Mouse (Mus musculus): ENCODE results near the gene Vmn1r68. TPM values are rescaled to one million over a fixed set of nuclear protein-coding genes. Genes with fewer than 3 reads are reported as not detected.

The Vmn1r68 gene
- total RNA-seq (2021), result not detected

GRCm38 (mm10) chr7:10558385-10558784, at the start of gene Vmn1r68:
Gene Vmn1r68 (minus strand): TSS chr7:10558485.
- intact Hi-C loops (cut with DNase I), result no loop called here

GRCm38 (mm10) chr7:10495578-10495977, 62.7 kb downstream of the Vmn1r68 start:
- intact Hi-C loops (cut with DNase I), result loop anchor here (5.0 kb wide), 1 partner anchor 38 kb away; no protein-coding TSS in a partner anchor
- no peak for DNase-seq (ENCODE audit: low spot score in 2 of 2)

More at GRCm38 (mm10) chr7:10558385-10558784, at the start of gene Vmn1r68:
- DNase-seq (ENCODE audit: low spot score in 2 of 2), result no peak

GRCm38 (mm10) chr7:10494786-10495521, 63.3 kb downstream of the Vmn1r68 start, which contains the start of gene Zik1:
Gene Zik1 (minus strand): TSS chr7:10495394.
- peak; percentile 83 to 89 for DNase-seq (ENCODE audit: low spot score in 2 of 2)
- intact Hi-C loops (cut with DNase I), result loop anchor here (5.0 kb wide), 1 partner anchor 38 kb away; no protein-coding TSS in a partner anchor

- intact Hi-C loops (cut with DNase I), result no loop called here
- DNase-seq (ENCODE audit: low spot score in 2 of 2), result peak; percentile 42 to 54
These were observed 77.6 kb downstream of the Vmn1r68 start for GRCm38 (mm10) chr7:10480588-10481233.

- DNase-seq (ENCODE audit: low spot score in 2 of 2), result no peak
- intact Hi-C loops (cut with DNase I), result no loop called here
These were observed 78.5 kb downstream of the Vmn1r68 start for GRCm38 (mm10) chr7:10479813-10480212.

- peak in 1 of 2 experiments; percentile 77 for DNase-seq (ENCODE audit: low spot score in 2 of 2)
- intact Hi-C loops (cut with DNase I), result loop anchor here (5.0 kb wide), 1 partner anchor 39 kb away; the partner anchor contains the start of gene Zik1
These were observed 100.1 kb downstream of the Vmn1r68 start for GRCm38 (mm10) chr7:10458166-10458565.

Other genes starting within 250 kb of the Vmn1r68 start
- not detected for gene Vmn1r67, start 115.2 kb downstream of the Vmn1r68 start, total RNA-seq (2021)
- gene Zik1, start 63.1 kb downstream of the Vmn1r68 start, total RNA-seq (2021), result 10 to 100 TPM; 16.3 to 17.7 TPM
- not detected for gene Vmn1r69, start 55.2 kb upstream of the Vmn1r68 start, total RNA-seq (2021)
- gene Vmn1r70, start 73.0 kb upstream of the Vmn1r68 start, total RNA-seq (2021), result not detected
- not detected for gene Nlrp4b, start 129.3 kb upstream of the Vmn1r68 start, total RNA-seq (2021)
- gene Vmn1r71, start 195.9 kb upstream of the Vmn1r68 start, total RNA-seq (2021), result not detected